Mouse (Mus musculus) yolk sac, embryonic 10.5 days (tissue): Measurements from ENCODE around the gene Fbxl8.
A peak's percentile ranks its signal among the peaks of the same experiment; 100 is the strongest.
"Not testable (repeated sequence)": the region's sequence is repeated elsewhere in the genome, so short reads cannot be mapped to it uniquely, and the experiment has no call there.

Source experiments
- DNase-seq: peaks from one replicate; pipeline ENCODE4 v3.0.0-alpha.2; 2017; ENCODE audit warnings: low spot score

Gene Fbxl8

GRCm38 (mm10) chr8:105282239-105282638 is 17.8 kb downstream of the Fbxl8 start:
- DNase-seq: no peak

DNA sequence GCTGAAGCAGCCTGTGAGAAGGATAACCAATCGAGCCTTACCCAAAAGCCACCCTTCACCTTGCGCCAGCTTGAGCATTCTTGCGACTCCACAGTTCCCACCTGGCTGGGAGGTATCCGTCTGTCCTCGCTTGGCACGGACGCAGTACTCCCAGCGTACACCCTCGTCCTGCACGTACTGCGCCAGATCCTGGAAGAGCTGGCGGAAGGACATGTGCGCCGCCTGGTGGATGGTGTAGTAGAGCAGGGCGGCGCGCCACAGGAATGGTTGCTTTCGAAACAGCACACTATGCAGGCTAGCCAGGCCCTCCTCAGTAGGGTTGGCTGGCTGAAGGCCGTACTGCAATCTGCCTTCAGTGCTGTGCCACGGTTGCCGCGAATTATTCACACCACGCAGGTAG is 18.6 kb downstream of the Fbxl8 start:
- DNase-seq: peak; percentile 41

DNA sequence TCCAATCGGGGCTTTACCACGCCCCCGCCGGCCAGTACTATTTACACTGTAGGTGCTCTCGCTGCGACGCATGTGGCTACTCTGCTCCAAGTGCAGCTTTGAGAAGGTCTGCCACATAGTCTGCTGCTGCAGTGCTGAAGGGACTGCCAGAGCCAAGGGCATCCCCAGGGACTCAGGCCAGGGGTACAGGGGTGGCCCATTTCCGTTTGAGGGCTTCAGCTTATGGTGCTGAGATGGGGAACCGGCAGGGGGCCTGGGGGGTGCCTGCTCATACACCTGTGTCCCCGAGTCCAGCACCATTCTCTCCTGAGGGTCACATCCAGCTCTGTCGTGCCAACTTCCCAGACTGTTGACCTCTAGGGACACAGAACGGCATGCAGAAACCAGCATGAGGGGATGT is 21.1 kb downstream of the Fbxl8 start:
- no peak for DNase-seq

DNA sequence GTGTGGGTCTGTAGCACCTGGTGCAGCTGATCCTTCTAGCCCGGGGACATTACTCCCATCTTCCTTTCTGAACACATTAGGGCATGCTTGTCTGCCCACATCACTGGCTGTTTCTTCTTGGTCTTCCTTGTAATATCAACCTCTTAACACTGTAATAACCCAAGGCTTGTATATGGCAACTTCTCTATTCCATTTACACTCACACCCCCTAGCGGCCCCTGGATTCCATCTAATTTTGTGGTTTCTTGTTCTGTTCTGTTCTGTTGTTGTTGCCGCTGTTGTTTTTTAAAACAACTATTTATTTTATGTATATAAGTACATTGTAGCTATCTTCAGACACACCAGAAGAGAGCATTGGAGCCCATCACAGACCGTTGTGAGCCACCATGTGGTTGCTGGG is 22.5 kb downstream of the Fbxl8 start:
- no peak for DNase-seq

- DNase-seq: no peak
Observed at GRCm38 (mm10) chr8:105288231-105288630, 23.8 kb downstream of the Fbxl8 start.

DNA sequence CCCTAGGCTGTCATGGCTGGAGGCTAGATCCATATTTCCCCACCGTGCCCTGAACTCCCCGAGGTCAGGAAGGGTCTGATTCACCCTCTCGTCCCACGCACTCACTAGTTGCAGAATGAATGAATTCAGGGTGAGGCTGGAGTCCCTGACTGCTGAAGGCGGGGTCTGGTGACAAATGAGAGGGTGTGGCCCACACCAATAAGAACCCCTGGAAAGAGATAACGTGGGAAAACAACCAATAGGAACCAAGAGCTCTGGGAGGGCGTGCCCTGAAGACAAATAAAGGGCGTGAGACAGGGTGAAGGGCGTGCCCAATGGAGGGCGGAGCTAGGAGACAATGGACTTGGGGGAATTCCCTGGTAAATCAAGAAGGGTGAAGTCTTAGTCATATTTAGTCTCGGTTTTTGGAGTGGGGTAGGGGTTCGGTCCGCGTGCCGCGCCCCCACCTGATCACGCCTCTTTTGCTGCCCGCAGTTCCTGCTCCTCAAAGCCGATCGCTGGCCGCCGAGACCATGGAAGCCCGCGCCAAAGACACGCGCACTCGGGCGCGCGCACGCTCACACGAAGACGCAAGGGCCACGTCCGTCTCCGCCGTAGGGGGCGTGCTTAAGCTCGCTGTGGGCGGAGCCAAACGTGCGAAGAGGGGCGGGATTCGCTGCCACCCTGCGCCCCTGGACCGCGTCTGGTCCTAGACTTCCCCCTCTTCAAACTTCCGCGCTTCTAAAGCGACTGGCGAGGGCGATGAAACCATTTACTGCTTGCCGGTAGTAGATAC is 24.7 kb downstream of the Fbxl8 start:
- peak; percentile 91 for DNase-seq

GRCm38 (mm10) chr8:105289805-105290460 is 25.5 kb downstream of the Fbxl8 start, which contains the start of gene 4931428F04Rik:
TSS of gene 4931428F04Rik (minus strand) at chr8:105289864.
- peak; percentile 45 for DNase-seq

DNA sequence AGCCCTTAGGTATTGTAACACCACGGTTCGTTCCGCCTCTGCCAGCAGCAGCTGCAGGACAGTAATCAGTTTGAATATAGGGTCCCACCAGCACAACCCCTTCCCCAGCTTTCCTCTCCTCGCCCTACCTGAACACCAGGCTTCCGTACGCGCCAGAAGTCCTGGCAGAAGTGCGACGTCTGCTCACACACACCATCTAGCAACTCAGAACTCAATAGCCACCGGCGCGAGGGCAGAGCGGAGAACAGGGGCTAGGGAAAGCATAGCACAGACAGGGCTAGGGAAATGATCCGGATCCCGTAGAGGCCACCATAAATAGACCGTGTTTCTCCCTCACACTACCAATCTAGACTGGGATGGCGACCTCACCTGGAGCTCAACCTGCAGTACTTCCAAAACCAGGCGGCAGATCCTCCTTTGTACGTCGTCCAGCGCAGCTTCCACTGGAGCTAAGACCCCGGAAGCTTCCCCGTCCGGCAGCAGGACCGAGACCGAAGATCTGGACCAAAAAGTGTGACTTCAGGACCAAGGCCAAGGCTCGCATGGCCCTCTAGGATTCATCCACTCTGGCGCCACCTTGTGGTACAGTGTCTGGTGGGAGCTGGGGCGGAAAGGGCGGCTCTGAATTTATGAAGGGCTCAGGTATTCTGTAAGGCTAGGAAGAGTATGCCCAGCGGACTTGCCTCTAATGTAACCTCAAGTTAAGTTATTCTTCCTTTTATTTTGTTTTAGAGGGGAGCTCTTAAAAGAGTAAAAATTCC is 26.3 kb downstream of the Fbxl8 start:
- DNase-seq: peak; percentile 78

DNA sequence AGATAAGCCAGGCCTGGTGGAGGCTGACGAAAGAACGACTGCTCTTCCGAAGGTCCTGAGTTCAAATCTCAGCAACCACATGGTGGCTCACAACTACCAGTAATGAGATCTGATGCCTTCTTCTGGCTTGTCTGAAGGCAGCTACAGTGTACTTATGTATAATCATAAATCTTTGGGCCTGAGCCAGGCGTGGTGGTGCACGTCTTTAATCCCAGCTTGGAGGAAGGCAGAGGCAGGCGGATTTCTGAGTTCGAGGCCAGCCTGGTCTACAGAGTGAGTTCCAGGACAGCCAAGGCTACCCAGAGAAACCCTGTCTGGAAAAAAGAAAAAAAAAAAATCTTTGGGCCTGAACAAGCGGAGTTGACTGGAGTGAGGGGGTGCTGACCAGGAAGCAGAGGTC is 26.9 kb downstream of the Fbxl8 start:
- not testable (repeated sequence) for DNase-seq

- DNase-seq: not testable (repeated sequence)
Observed at GRCm38 (mm10) chr8:105291802-105292201, 27.4 kb downstream of the Fbxl8 start.

DNA sequence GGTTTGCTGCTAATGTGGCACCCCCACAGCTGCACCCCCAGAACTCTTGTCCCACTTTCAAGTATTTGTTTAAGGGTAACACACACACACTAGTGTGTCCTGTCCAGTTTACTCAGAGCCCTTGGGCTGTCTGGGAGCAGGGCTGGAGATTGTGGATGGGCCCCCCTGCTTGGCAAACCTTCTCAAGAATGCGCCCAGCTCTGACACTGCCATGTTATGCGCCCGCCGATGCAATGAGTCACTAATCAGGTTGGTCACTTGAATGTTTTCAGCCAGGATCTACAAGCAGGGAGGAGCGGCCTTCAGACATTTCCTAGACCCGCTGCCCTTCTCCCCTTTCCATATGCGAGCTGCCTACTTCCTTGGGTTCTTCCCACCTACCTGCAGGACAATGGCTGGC is 28.0 kb downstream of the Fbxl8 start:
- no peak for DNase-seq

DNA sequence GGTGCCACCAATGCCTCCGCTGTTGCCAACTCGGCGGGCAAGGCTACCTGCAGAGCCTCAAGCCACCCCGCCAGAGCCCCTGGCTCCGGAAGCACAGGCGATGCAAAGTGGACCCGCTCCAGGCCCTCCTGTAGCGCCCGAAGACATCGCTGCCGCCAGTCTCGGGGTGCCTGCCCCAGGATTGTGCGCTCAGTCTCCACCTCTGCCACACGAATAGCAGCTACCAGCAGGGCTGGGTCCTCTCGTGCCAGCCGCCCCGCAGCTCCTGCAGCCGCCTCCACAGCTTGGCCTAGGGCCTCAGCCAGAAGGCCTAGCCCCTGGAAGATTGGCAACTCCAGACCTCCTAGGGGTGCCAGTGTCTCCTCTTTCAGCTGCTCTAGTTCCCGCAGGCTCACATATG is 29.0 kb downstream of the Fbxl8 start:
- no peak for DNase-seq

GRCm38 (mm10) chr8:105294776-105295175 is 30.3 kb downstream of the Fbxl8 start:
- no peak for DNase-seq

GRCm38 (mm10) chr8:105295256-105295655 is 30.8 kb downstream of the Fbxl8 start:
- DNase-seq: no peak

DNA sequence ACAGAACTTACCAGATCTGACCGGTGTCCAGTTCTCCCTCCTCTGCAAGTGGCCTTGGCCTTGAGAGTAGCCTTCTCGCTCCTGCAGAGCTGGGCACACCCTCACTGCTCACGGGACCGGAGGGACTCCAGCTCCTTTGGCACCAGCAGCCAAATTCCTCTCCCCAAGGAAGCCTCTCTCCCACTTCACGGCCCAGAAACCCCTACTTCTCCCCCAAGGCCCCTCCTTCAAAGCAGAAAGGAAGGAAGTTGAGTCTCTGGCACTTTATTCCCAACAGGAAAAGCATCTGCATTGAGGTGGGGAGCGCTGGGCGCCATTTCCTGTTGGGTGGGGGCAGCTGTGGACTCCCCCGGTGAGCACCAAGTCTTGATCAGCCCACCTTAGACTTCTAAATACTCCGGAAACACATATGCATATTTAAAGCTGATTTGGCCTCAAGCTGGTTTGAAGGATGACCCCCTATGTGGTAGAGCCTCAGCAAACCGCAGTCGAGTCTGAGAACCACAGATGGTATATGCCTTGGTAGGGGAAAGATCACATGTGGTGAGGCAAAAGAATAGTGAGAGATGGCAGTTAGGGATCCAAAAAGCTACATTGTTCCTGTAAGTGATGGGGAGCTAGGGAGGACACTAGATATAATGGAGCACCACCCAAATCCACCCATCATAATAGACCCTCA is 31.6 kb downstream of the Fbxl8 start, which contains the start of gene Exoc3l:
Gene Exoc3l, minus strand, starts transcription at position 207 of the 679 bp plus-strand sequence.
- DNase-seq: no peak

DNA sequence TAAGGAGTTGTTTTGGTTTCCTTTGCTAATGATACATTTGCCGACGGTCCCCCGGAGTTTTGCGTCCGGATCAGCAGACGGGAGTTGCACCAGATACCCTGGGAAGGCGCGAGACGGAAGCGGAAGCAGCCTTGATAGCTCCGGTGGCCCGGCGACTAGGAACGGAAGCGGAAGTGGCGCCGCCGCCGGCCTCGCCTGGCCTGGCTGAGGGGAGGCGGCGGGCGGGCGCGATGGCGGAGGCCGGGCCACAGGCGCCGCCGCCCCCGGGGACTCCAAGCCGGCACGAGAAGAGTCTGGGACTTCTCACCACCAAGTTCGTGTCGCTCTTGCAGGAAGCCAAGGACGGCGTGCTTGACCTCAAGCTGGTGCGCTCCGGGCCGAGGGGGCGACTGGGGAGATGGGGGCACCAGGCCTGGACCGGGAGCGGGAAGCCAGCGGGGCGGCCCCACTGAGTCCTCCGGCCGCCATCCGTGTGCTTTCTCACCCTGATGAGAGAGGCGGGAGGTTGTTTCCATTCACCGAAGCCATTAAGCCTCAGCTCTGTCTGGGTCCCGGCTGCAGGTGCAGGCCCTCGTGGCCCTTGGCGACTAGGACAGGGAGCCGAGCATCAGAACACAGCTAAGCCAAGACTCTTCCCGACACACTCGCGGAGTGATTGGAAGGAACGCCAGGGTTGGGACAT is 33.2 kb downstream of the Fbxl8 start, which contains the start of gene E2f4:
Gene E2f4, plus strand, starts transcription at position 153 of the 682 bp plus-strand sequence.
- DNase-seq: peak; percentile 89

GRCm38 (mm10) chr8:105298351-105299252 is 34.2 kb downstream of the Fbxl8 start:
- no peak for DNase-seq

DNA sequence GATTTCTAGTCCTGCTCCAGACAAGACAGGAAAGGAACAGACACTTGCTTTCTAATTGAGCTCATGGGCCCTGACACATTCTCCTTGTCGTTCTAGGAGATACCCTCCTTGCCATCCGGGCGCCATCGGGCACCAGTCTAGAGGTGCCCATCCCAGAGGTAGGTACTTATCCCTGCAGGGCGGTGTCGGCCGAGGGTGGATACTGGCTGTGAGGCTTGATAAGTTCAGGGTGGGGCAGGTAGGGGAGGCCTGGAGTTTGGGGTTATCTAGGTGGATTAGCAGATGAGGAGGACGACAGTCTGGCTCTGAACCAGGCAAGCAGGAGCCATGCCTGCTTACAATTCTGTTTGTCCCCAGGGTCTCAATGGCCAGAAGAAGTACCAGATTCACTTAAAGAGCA is 35.5 kb downstream of the Fbxl8 start:
- no peak for DNase-seq

DNA sequence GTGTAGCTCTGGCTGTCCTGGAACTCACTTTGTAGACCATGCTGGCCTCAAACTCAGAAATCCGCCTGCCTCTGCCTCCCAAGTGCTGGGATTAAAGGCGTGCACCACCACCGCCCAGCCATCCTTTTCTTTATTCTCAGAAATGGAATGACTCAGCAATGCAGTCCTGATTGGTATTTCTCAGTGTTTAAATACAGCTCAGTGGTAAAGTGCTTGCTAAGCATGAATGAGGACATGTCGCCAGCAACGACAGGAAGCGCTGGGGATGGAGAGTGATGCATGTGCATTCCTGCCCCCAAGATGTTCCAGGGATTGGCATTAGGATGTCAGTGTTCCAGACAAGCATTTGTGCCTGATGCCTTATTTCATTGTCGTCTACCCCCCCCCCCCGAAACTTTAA is 38.9 kb downstream of the Fbxl8 start:
- DNase-seq: no peak

- no peak for DNase-seq
Observed at GRCm38 (mm10) chr8:105303874-105304273, 39.4 kb downstream of the Fbxl8 start.
